Mouse (Mus musculus) liver (tissue): ENCODE data around the gene Dclk3.

ENCODE experiments used
- DNase-seq: peaks from one replicate; pipeline ENCODE4 v3.0.0-alpha.2; 2020; ENCODE audit warnings: mixed read lengths

Dclk3 gene

GRCm38 (mm10) chr9:111441151-111441550, 2.3 kb downstream of the Dclk3 start:
- no peak for DNase-seq

DNA sequence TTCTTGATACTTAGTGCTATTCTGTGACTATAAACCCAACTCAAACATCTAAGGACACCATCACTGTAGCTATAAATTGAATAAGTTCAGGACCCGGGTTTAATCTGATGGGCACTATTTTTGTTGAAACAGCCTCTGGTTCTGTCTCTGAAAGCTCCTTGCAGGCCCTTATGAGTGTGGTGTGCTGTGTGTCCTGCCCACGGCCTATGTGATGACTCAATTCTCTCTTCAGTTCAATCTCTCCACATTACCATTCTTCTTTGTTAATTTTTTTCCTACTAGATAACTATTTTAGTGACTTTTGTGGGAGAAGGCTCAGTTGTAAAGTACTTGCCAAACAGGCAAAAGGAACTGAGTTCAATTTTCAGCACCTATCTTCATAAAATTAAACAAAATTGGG, 7.3 kb downstream of the Dclk3 start:
- no peak for DNase-seq

GRCm38 (mm10) chr9:111448976-111449375, 10.1 kb downstream of the Dclk3 start:
- DNase-seq = no peak

DNA sequence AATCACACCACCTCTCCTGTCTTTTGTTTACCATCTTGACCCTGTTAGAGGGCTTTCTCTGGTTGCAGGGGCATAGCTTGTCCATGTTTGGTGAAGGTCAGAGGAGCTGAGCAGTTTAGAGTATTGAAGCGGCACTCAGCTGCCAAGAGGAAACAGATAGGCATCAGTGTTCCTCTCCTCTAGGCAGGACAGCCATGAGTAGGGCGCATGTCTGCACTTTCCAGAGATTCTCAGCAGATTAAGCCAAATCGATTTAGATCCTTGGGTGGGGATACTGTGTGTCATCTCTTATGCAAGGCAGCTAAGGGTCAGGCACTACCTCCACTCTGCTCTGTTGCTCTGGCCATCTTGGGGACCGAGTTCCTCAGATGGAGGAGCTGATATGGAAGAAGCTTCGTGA, 11.0 kb downstream of the Dclk3 start:
- DNase-seq = no peak

GRCm38 (mm10) chr9:111450853-111451404, 12.0 kb downstream of the Dclk3 start:
- DNase-seq = no peak

- DNase-seq = no peak
Observed at GRCm38 (mm10) chr9:111453895-111454294, 15.0 kb downstream of the Dclk3 start.

- no peak for DNase-seq
Observed at GRCm38 (mm10) chr9:111457176-111457935, 18.5 kb downstream of the Dclk3 start.

- no peak for DNase-seq
Observed at GRCm38 (mm10) chr9:111457936-111458310, 19.0 kb downstream of the Dclk3 start.

DNA sequence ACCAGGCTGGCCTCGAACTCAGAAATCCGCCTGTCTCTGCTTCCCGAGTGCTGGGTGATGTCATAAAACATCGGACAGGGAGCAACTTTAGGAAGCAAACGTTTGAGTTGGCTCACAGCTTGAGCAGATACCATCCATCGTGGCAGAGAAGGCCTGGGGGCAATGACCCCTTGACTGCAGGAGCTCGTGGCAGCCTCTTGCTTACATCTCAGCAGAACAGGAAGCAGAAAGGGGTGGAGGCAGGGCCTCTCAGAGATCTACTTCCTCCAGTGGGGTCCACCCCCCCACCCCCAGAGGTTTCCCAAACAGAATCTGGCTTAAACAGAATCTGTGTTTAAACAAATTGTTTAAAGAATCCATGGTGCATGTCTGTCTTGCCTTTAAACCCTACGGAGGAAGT, 20.6 kb downstream of the Dclk3 start:
- peak; percentile 16 for DNase-seq

DNA sequence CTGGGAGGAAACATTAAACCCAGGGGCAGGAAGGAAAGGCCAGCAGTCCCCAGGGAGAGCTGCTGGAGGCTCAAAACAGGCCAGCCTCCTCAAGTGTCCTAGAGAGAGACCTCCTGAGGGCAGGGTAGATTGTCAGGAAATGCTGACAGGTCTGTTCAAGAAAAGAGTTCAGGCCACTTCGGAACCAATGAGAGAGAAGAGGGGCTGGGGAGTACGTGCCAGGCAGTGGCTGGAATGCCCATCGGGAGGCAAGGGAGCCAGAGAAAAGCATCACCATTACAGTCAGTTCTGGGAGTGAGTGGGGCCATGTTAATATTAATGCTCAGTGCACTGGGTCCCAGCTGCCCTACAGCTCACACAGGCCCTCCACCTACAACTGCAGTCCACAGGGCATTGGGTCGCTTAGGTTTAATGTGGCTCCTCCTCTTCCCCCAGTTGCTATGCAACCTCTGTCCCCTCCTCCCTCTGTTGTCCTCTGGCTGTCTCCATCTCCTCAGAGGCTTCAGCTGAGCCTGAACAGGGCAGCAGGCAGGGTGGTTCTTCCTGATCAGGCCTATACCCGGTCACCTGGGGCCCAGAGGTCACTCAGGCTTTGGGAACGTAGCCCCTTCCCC, 21.4 kb downstream of the Dclk3 start:
- no peak for DNase-seq

GRCm38 (mm10) chr9:111461415-111462103, 22.7 kb downstream of the Dclk3 start:
- no peak for DNase-seq

GRCm38 (mm10) chr9:111465666-111466065, 26.8 kb downstream of the Dclk3 start:
- no peak for DNase-seq

DNA sequence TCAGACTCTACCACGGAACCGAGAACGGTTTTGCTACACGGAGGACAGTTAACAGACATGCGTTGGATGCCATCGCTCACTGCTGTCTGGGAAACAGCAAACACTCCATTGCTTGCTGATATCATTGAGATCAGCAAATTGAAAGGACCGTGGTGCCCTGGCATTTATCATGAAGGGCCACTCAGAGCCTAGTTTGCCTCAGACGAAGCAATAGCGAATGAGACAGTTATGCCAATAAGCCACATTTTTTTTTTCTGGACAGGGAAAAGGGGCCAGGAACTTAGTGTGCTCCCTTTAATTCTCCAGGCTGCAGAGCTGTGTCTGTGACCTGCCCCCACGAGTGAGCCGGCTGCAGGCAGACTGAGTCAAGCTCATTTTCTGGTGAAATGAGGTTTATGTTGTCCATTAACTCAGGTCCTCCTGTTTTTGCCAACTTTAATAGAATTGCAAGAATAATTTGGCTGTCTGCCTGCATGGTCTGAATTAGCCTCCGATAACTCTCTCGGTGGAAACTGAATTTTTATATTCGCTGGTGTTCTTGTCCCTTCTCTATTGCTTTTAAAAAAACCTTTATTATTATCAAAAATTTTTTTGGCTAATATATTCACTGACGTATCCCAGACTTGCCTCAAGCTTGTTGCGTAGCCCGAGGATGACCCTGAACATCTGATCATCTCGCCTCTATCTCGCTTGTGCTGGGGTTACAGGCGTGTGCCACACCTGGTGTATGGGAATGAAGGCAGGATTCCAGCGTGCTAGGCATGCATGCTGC, 35.0 kb downstream of the Dclk3 start:
- no peak for DNase-seq

GRCm38 (mm10) chr9:111474458-111474745, 35.5 kb downstream of the Dclk3 start:
- no peak for DNase-seq

GRCm38 (mm10) chr9:111475281-111475680, 36.4 kb downstream of the Dclk3 start:
- DNase-seq = no peak

- no peak for DNase-seq
Observed at GRCm38 (mm10) chr9:111475973-111476372, 37.1 kb downstream of the Dclk3 start.

GRCm38 (mm10) chr9:111476479-111477016, 37.7 kb downstream of the Dclk3 start:
- no peak for DNase-seq

- DNase-seq = no peak
Observed at GRCm38 (mm10) chr9:111478853-111479490, 40.1 kb downstream of the Dclk3 start.

- DNase-seq = no peak
Observed at GRCm38 (mm10) chr9:111481011-111481410, 42.1 kb downstream of the Dclk3 start.

GRCm38 (mm10) chr9:111486645-111487477, 48.0 kb downstream of the Dclk3 start:
- DNase-seq = no peak

DNA sequence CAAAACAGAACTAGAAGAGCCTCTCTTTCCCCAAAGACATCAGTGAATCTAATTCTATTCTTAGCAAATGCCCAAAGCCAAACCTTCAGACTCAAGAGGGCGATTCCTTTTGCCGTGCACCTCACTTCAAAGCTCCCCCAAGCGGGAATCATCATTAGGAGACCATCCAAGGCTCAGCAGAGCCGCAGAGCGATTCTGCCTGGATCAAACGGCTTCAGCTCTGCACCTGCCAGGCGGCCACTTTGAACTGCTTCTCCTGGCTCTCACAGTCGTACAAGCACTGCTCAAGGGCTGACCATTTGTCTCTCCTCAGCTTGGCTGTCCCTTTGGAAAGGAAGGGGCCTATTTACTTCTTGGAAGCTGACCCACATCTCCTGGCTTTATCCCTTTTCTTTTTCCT, 51.7 kb downstream of the Dclk3 start:
- DNase-seq = no peak
